Mouse (Mus musculus): ENCODE results near the gene Zfp146. TPM values are rescaled to one million over a fixed set of nuclear protein-coding genes. Genes with fewer than 3 reads are reported as not detected.

Gene Zfp146
- polyA plus RNA-seq, 1 experiment from 2014 or later, result 56.4 TPM

DNA sequence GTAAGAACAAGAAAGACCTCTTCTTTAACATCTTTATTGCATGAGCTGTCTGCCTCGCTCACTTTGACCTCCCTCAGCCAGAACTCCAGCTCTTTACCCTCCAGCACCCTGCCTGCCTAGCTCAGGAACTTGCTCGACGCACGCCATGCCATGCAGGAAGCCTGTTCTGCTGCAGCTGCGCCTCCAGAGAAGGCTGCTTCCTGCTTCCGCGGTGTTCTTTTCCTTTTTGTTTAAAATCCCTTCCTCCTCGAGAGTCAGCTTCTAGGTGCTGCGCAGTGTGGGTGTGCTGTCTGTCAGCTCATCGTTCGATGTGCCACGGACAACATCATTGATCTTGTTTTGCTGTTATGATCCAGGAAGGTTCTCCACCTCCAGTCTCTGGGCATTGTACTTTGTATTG lies 6.9 kb upstream of the Zfp146 start:
- no peak for ATAC-seq
- DNase-seq (ENCODE audit: low read depth, low spot score), result no peak
- ChIA-PET POLR2A (no interaction called here), CTCF (interaction anchor here (0.6 to 5.0 kb wide), 4 partner anchors 22 to 217 kb away, joined by 3 to 31 read pairs (median 6); partner anchors contain the start of gene Capns1)
- in situ Hi-C loops (cut with MboI; ENCODE audit: low pct_unique_long_range_greater_than_20kb), result no loop called here
- no peaks in the 10 kb centered on the region for H3K27me3 ChIP-seq
- TF ChIP-seq CTCF (IDR thresholded peaks at IDR 0.05), result no peak

DNA sequence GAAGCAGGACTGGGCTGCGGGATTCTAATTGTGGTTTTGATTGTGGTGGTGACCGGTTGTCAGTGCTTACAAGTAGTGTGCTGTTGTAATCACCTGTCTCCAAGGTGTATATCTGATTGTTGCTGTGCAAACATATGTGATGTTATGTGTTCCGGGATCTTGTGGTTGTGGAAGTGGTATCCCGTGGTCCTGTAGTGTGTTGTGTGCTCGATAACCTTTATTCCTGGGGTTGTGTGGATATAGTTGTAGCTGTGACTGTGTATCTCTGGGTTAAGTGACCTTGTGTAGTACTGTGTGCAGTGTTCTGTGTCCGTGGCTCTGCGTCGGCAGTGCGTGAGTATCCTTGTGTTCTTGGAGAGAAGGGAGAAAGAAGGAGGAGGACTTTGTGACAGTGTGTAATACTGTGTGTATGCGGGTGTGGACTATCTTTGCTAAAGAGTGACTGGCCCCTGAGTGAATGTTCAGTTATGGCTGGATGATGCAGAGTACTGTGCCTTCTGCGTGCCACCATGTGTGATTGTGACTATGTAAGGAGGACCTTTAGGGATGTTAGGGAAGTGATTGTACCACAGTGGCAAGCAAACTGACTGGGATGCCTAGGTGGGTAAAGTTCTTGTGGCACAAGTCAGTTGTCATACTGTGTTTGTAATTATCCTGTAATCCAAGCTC lies 867 bp upstream of the Zfp146 start:
- in situ Hi-C loops (cut with MboI; ENCODE audit: low pct_unique_long_range_greater_than_20kb), result loop anchor here (5.0 kb wide), 1 partner anchor 42 kb away; no protein-coding TSS in a partner anchor
- CTCF ChIA-PET, result interaction anchor here (1.4 to 2.3 kb wide), 3 partner anchors 8 to 28 kb away, joined by 4 to 10 read pairs (median 5); partner anchors contain the start of gene Capns1
- no peak for TF ChIP-seq CTCF (IDR thresholded peaks at IDR 0.05)
- H3K27me3 ChIP-seq, result no peaks in the 10 kb centered on the region
- ATAC-seq (peak; percentile 27), DNase-seq (ENCODE audit: low read depth, low spot score) (no peak)
- POLR2A ChIA-PET, result interaction anchor here (0.6 kb wide), 1 partner anchor 28 kb away, joined by 3 read pairs; no protein-coding TSS in a partner anchor

DNA sequence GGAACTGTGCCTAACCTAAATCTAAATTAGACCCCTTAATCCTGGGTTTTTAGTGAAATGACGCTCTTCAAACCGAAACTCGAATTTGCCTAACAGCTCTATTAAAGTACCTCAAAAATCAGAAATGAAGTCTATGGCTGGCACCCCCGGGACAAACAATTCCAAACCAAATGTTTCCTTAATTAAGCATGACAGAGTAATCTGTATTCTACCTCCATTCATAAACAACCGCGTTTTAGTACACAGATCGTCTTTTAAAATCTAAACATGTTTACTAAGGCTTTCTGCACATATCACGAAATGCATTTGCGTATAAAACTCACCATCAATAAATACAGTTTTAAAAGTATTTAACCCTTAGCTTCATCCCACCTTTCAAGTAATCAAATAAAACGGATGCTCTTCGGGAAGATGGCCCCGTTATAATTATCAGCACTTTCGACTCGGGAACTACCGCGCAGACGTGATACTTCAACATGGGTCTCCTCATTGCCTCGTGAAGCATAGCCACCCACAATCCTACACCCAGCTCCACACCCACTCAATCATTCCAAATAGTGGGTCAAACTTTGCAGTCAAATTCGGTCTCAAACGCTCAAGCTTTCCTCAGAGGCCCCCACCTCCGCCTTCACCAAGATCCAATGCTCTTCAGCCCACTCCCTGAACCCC lies 502 bp downstream of the Zfp146 start:
- no peaks in the 10 kb centered on the region for H3K27me3 ChIP-seq
- DNase-seq (ENCODE audit: low read depth, low spot score) (no peak), ATAC-seq (no peak)
- CTCF ChIA-PET, result interaction anchor here (1.5 to 2.4 kb wide), 2 partner anchors 9 to 36 kb away, joined by 4 to 7 read pairs; no protein-coding TSS in a partner anchor
- in situ Hi-C loops (cut with MboI; ENCODE audit: low pct_unique_long_range_greater_than_20kb), result no loop called here
- TF ChIP-seq CTCF (IDR thresholded peaks at IDR 0.05), result no peak
- POLR2A ChIA-PET, result interaction anchor here (0.6 to 0.8 kb wide), 2 partner anchors 74 to 297 kb away, joined by 3 read pairs; partner anchors contain the start of gene Zfp260

DNA sequence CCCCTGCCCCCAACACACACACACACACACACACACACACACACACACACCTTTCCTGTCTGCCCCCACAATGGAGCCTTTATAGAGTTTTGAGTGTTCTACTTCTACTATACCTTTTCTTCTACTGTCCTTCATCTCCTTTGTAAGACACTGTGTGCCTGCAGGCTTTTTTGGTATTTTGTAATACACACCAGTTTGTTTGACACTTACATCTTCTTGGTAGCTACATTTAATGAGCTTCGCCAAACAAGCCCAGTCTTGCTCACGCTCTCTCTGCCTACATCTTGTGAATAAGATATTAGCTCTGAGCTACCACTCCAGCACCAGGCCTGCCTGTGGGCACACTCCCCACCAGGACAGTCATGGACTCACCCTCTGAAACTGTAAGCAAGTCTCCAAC lies 4.8 kb downstream of the Zfp146 start:
- no peak for DNase-seq (ENCODE audit: low read depth, low spot score)
- ChIA-PET CTCF (interaction anchor here (1.5 to 2.4 kb wide), 3 partner anchors 10 to 30 kb away, joined by 4 to 7 read pairs (median 5); no protein-coding TSS in a partner anchor), POLR2A (no interaction called here)
- no peak for TF ChIP-seq CTCF (IDR thresholded peaks at IDR 0.05)
- in situ Hi-C loops (cut with MboI; ENCODE audit: low pct_unique_long_range_greater_than_20kb), result no loop called here
- no peak for ATAC-seq
- H3K27me3 ChIP-seq, result no peaks in the 10 kb centered on the region

DNA sequence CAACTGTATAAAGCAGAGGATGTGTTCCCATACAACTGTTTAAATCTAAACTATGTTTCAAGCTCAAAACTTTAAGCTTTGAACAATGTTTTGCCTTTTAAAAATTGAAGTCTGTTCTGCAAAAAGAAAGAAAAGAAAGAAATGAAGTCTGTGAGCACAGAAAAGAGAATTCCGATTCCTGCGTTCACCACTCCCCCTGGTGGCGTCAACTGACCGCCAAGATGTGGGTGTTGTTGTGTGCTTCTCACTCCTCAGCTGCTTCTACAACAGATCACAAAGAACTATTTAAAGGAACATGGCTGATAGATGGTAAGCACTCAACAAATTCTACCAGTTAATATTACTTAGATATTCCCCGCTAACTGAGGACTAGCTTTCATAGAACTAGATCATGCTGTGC lies 6.4 kb downstream of the Zfp146 start:
- CTCF ChIA-PET, result no interaction called here

DNA sequence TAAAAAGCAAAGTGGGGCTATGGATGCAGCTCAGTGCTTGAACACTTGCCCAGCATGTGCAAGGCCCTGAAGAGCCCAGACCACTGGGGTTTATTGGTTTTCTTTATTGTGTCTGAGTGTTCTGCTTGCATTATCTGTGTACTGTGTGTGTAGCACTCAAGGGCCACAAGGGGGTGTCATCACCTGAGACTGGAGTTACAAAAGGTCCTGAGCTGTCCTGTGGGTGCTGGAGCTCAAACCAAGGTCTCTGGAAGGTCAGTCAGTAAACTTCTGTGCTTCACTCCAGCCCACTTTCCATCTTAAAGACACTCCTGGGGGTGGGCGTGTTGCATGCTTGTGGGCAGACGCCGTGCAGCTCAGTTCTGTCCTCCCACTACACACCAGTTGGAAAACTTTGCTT lies 14.0 kb downstream of the Zfp146 start:
- no peaks in the 10 kb centered on the region for H3K27me3 ChIP-seq
- TF ChIP-seq CTCF (IDR thresholded peaks at IDR 0.05), result no peak
- no peak for DNase-seq (ENCODE audit: low read depth, low spot score)
- CTCF ChIA-PET, result interaction anchor here (1.3 to 1.6 kb wide), 2 partner anchors 9 to 43 kb away, joined by 4 to 5 read pairs; partner anchors contain the start of gene Capns1
- in situ Hi-C loops (cut with MboI; ENCODE audit: low pct_unique_long_range_greater_than_20kb), result loop anchor here (5.0 kb wide), 1 partner anchor 48 kb away; no protein-coding TSS in a partner anchor
- no peak for ATAC-seq
- POLR2A ChIA-PET, result no interaction called here

More for the DNA sequence above, 6.4 kb downstream of the Zfp146 start:
- DNase-seq (ENCODE audit: low read depth, low spot score) (no peak), ATAC-seq (no peak)
- TF ChIP-seq CTCF (IDR thresholded peaks at IDR 0.05), result no peak
- POLR2A ChIA-PET, result no interaction called here
- in situ Hi-C loops (cut with MboI; ENCODE audit: low pct_unique_long_range_greater_than_20kb), result no loop called here
- H3K27me3 ChIP-seq, result no peaks in the 10 kb centered on the region

DNA sequence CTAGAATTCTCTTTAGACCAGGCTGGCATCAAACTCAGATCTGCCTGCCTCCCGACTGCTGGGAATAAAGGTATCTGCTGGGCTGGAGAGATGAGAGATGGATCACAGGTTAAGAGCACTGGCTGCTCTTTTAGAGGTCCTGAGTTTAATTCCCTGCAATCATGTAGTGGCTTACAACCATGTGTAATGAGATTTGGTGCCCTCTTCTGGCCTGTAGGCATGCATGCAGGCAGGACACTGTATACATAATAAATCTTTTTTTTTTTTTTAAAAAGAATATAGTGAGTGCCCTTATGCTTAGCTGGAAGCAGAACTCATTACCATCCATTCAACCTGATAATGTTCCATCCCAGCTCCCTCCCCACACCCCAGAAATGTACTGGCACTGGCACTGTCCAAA lies 15.5 kb downstream of the Zfp146 start:
- ChIA-PET CTCF (no interaction called here), POLR2A (no interaction called here)
- no peaks in the 10 kb centered on the region for H3K27me3 ChIP-seq
- TF ChIP-seq CTCF (IDR thresholded peaks at IDR 0.05), result peak; percentile 16
- DNase-seq (ENCODE audit: low read depth, low spot score) (no peak), ATAC-seq (no peak)
- in situ Hi-C loops (cut with MboI; ENCODE audit: low pct_unique_long_range_greater_than_20kb), result no loop called here

DNA sequence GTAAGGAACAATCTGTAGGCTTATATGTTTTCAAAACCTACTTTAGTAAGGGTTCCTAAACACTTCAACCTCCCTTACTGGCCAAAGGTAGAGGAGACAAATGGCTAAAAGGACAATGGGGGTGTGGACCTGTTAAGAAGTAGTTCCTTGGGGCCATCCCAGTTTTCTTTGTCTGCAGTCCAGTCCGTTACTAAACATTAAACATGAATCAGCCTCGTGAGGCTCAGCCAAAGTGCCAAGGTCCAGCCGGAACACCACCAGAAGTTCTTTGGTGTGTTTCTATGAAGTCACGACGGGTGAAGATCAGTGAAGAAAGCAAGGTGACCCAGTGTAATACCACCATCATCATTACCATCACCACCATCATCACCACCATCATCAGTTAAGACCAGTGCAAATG lies 22.5 kb downstream of the Zfp146 start:
- CTCF ChIA-PET, result no interaction called here
- ATAC-seq, result no peak
- POLR2A ChIA-PET, result no interaction called here
- in situ Hi-C loops (cut with MboI; ENCODE audit: low pct_unique_long_range_greater_than_20kb), result no loop called here
- no peaks in the 10 kb centered on the region for H3K27me3 ChIP-seq
- TF ChIP-seq CTCF (IDR thresholded peaks at IDR 0.05), result no peak
- DNase-seq (ENCODE audit: low read depth, low spot score), result no peak

DNA sequence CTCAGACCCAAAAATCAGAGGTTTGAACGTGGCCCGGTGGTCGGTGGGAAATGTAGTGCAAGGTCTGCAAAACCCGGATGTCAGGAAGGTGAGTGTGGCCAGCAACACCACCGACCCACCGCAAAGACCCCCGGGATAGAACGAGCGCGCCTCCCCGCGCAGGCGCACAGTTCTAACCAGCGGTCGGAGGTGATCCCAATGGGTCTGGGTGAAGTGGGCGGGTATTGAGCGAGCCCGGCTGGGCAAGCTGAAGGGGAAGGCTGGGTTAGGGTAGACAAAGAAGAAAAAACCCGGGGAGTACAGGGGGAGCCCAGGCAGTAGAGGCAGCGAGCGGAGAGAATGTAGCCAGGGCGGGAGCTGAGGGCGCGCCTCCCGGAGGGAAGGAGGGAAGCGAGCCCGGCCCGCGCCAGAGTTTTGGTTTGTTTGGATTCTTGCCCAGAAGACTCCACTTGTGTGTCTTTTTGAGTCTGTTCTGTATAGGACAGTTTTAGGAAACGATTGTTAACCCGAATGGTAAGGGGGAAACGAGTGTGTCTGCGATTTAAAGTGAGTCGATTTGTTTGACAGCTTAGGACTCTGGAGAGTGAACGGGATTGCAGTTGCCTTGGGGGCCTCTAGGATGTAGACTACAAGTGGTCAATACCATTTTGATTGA lies 25.9 kb downstream of the Zfp146 start:
- in situ Hi-C loops (cut with MboI; ENCODE audit: low pct_unique_long_range_greater_than_20kb), result no loop called here
- H3K27me3 ChIP-seq, result no peaks in the 10 kb centered on the region
- CTCF ChIA-PET, result no interaction called here
- TF ChIP-seq CTCF (IDR thresholded peaks at IDR 0.05), result no peak
- ATAC-seq, result peak; percentile 44
- DNase-seq (ENCODE audit: low read depth, low spot score), result peak; percentile 28
- POLR2A ChIA-PET, result no interaction called here

DNA sequence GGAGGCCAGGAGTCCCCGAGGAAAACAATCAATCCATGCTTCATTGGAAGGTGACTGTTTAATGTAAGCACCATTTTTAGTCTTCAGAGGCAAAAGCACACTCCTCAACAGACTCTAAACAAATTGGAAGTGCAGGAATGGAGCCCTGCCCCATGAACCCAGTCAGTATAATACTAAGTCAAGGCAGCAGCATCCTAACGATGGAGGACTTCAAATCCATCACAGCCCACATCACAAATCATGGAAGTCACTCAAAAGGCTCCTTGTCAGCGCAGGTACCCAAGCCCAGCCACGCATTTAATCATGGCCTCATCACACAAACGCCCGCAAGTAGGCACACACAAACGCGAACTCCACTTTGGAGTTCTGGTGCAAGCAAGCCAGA lies 26.4 kb downstream of the Zfp146 start:
- H3K27me3 ChIP-seq, result no peaks in the 10 kb centered on the region
- POLR2A ChIA-PET, result no interaction called here
- TF ChIP-seq CTCF (IDR thresholded peaks at IDR 0.05), result no peak
- DNase-seq (ENCODE audit: low read depth, low spot score) (no peak), ATAC-seq (no peak)
- in situ Hi-C loops (cut with MboI; ENCODE audit: low pct_unique_long_range_greater_than_20kb), result no loop called here
- CTCF ChIA-PET, result no interaction called here

DNA sequence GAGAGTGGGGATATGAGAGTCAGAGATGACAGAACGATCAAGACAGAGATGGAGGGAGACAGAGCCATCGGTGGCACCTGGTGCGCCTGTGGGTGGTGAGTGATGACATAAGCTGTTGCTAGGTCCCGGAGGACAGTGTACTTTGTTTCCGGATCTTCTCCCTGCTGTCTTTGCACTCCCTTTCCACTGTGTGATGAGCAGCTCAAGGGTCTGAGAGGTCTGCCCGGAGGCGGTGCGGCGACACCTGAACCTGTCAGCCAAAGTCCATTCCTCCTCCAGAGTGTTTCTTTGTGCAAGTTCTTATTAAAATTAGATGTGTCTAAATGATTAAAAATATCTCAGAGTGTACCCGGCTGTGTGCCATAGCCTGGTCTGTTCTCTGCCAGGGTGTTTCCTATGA lies 32.7 kb downstream of the Zfp146 start:
- in situ Hi-C loops (cut with MboI; ENCODE audit: low pct_unique_long_range_greater_than_20kb), result no loop called here
- CTCF ChIA-PET, result no interaction called here
- POLR2A ChIA-PET, result no interaction called here

More for the DNA sequence above, 32.7 kb downstream of the Zfp146 start:
- ATAC-seq, result no peak
- DNase-seq (ENCODE audit: low read depth, low spot score), result no peak
- TF ChIP-seq CTCF (IDR thresholded peaks at IDR 0.05), result no peak
- H3K27me3 ChIP-seq, result no peaks in the 10 kb centered on the region
